Mouse (Mus musculus): ENCODE data around the gene Lrrfip1. TPM values are rescaled to one million over a fixed set of nuclear protein-coding genes. Genes with fewer than 3 reads are reported as not detected.

Lrrfip1 gene
- polyA plus RNA-seq, 1 experiment from 2014 or later, result 16.7 TPM

- Histone ChIP-seq H3K9ac (peak overlapping the region; percentile 21; the same call in 1 of the 2 replicates), H3K4me1 (replicated peaks) (peaks cover 13% of the 10 kb centered on the region), H3K27me3 (peaks cover 37% of the 10 kb centered on the region), H3K4me3 (replicated peaks) (peak overlapping the region; percentile 60), H3K36me3 (replicated peaks) (no peaks in the 10 kb centered on the region), H3K4me2 (peak overlapping the region; percentile 74), H3K27ac (replicated peaks) (no peak overlapping the region), H3K9me3 (replicated peaks) (no peaks in the 10 kb centered on the region)
- under 1% methylated on average over 37 of the region's 41 CpGs for WGBS (ENCODE audit: insufficient replicate concordance)
- ATAC-seq (ENCODE audit: insufficient read depth), result no peak
Measured at GRCm38 (mm10) chr1:90998891-90999611, 514 bp downstream of the Lrrfip1 start.

GRCm38 (mm10) chr1:90999911-91000601, 1.5 kb downstream of the Lrrfip1 start:
- H3K4me2 ChIP-seq, result no peak overlapping the region
- no peak for ATAC-seq (ENCODE audit: insufficient read depth)
- H3K9ac ChIP-seq, result no peak overlapping the region
- no peak overlapping the region for H3K4me3 ChIP-seq (replicated peaks)
- no peaks in the 10 kb centered on the region for H3K9me3 ChIP-seq (replicated peaks)
- no peaks in the 10 kb centered on the region for H3K36me3 ChIP-seq (replicated peaks)
- peaks cover 13% of the 10 kb centered on the region for H3K4me1 ChIP-seq (replicated peaks)
- H3K27me3 ChIP-seq, result peaks cover 37% of the 10 kb centered on the region
- 46% methylated on average over 10 of the region's 10 CpGs for WGBS (ENCODE audit: insufficient replicate concordance)
- H3K27ac ChIP-seq (replicated peaks), result no peak overlapping the region

- Histone ChIP-seq H3K27me3 (peaks cover 37% of the 10 kb centered on the region), H3K36me3 (replicated peaks) (no peaks in the 10 kb centered on the region), H3K4me3 (replicated peaks) (no peak overlapping the region), H3K4me2 (no peak overlapping the region), H3K27ac (replicated peaks) (no peak overlapping the region), H3K9ac (no peak overlapping the region), H3K9me3 (replicated peaks) (no peaks in the 10 kb centered on the region), H3K4me1 (replicated peaks) (peaks cover 13% of the 10 kb centered on the region)
- 47% methylated on average over 3 of the region's 3 CpGs for WGBS (ENCODE audit: insufficient replicate concordance)
- no peak for ATAC-seq (ENCODE audit: insufficient read depth)
Measured at GRCm38 (mm10) chr1:91001101-91001500, 2.6 kb downstream of the Lrrfip1 start.

GRCm38 (mm10) chr1:91001871-91002539, 3.5 kb downstream of the Lrrfip1 start:
- no peak for ATAC-seq (ENCODE audit: insufficient read depth)
- H3K27me3 ChIP-seq, result peaks cover 34% of the 10 kb centered on the region
- WGBS (ENCODE audit: insufficient replicate concordance), result 48% methylated on average over 3 of the region's 3 CpGs
- no peak overlapping the region for H3K4me2 ChIP-seq
- H3K36me3 ChIP-seq (replicated peaks), result no peaks in the 10 kb centered on the region
- H3K4me3 ChIP-seq (replicated peaks), result no peak overlapping the region
- no peaks in the 10 kb centered on the region for H3K9me3 ChIP-seq (replicated peaks)
- H3K27ac ChIP-seq (replicated peaks), result no peak overlapping the region
- peaks cover 13% of the 10 kb centered on the region for H3K4me1 ChIP-seq (replicated peaks)
- no peak overlapping the region for H3K9ac ChIP-seq

GRCm38 (mm10) chr1:91002641-91003040, 4.1 kb downstream of the Lrrfip1 start:
- WGBS (ENCODE audit: insufficient replicate concordance), result 45% methylated on average over 3 of the region's 3 CpGs

GRCm38 (mm10) chr1:91003522-91004253, 5.2 kb downstream of the Lrrfip1 start:
- peaks cover 18% of the 10 kb centered on the region for H3K27me3 ChIP-seq
- 50% methylated on average over 8 of the region's 8 CpGs for WGBS (ENCODE audit: insufficient replicate concordance)
- H3K9ac ChIP-seq, result no peak overlapping the region
- no peak overlapping the region for H3K27ac ChIP-seq (replicated peaks)
- no peak overlapping the region for H3K4me3 ChIP-seq (replicated peaks)
- no peak for ATAC-seq (ENCODE audit: insufficient read depth)
- H3K9me3 ChIP-seq (replicated peaks), result no peaks in the 10 kb centered on the region
- H3K4me1 ChIP-seq (replicated peaks), result peaks cover 13% of the 10 kb centered on the region
- no peaks in the 10 kb centered on the region for H3K36me3 ChIP-seq (replicated peaks)
- H3K4me2 ChIP-seq, result no peak overlapping the region

More at GRCm38 (mm10) chr1:91002641-91003040, 4.1 kb downstream of the Lrrfip1 start:
- Histone ChIP-seq H3K36me3 (replicated peaks) (no peaks in the 10 kb centered on the region), H3K4me3 (replicated peaks) (no peak overlapping the region), H3K9me3 (replicated peaks) (no peaks in the 10 kb centered on the region), H3K27ac (replicated peaks) (no peak overlapping the region), H3K4me2 (no peak overlapping the region), H3K27me3 (peaks cover 28% of the 10 kb centered on the region), H3K4me1 (replicated peaks) (peaks cover 13% of the 10 kb centered on the region), H3K9ac (no peak overlapping the region)
- ATAC-seq (ENCODE audit: insufficient read depth), result no peak

- ATAC-seq (ENCODE audit: insufficient read depth), result 0 out of 2 replicates have a peak, but pooled peaks have one; percentile 44
- H3K9ac ChIP-seq, result no peak overlapping the region
- H3K27me3 ChIP-seq, result no peaks in the 10 kb centered on the region
- H3K4me2 ChIP-seq, result no peak overlapping the region
- no peak overlapping the region for H3K4me3 ChIP-seq (replicated peaks)
- H3K27ac ChIP-seq (replicated peaks), result no peak overlapping the region
- H3K4me1 ChIP-seq (replicated peaks), result no peaks in the 10 kb centered on the region
- WGBS (ENCODE audit: insufficient replicate concordance), result 55% methylated on average over 5 of the region's 5 CpGs
- no peaks in the 10 kb centered on the region for H3K9me3 ChIP-seq (replicated peaks)
- H3K36me3 ChIP-seq (replicated peaks), result no peaks in the 10 kb centered on the region
Measured at GRCm38 (mm10) chr1:91006037-91006436, 7.5 kb downstream of the Lrrfip1 start.

- no peak for ATAC-seq (ENCODE audit: insufficient read depth)
- Histone ChIP-seq H3K27ac (replicated peaks) (no peak overlapping the region), H3K4me2 (0 out of 2 replicates have a peak overlapping the region, but pooled peaks have one; percentile 3), H3K4me1 (replicated peaks) (no peaks in the 10 kb centered on the region), H3K36me3 (replicated peaks) (no peaks in the 10 kb centered on the region), H3K9me3 (replicated peaks) (no peaks in the 10 kb centered on the region), H3K4me3 (replicated peaks) (no peak overlapping the region), H3K27me3 (no peaks in the 10 kb centered on the region), H3K9ac (no peak overlapping the region)
- WGBS (ENCODE audit: insufficient replicate concordance), result 74% methylated on average over 9 of the region's 9 CpGs
Measured at GRCm38 (mm10) chr1:91006708-91007107, 8.2 kb downstream of the Lrrfip1 start.

GRCm38 (mm10) chr1:91008147-91008682, 9.7 kb downstream of the Lrrfip1 start:
- H3K27me3 ChIP-seq, result no peaks in the 10 kb centered on the region
- no peak overlapping the region for H3K4me3 ChIP-seq (replicated peaks)
- no peaks in the 10 kb centered on the region for H3K4me1 ChIP-seq (replicated peaks)
- no peak overlapping the region for H3K27ac ChIP-seq (replicated peaks)
- no peak overlapping the region for H3K4me2 ChIP-seq
- no peak overlapping the region for H3K9ac ChIP-seq
- no peaks in the 10 kb centered on the region for H3K9me3 ChIP-seq (replicated peaks)
- WGBS (ENCODE audit: insufficient replicate concordance), result 81% methylated on average over 14 of the region's 14 CpGs
- no peaks in the 10 kb centered on the region for H3K36me3 ChIP-seq (replicated peaks)
- ATAC-seq (ENCODE audit: insufficient read depth), result no peak

- Histone ChIP-seq H3K4me3 (replicated peaks) (no peak overlapping the region), H3K4me1 (replicated peaks) (0 out of 2 replicates have a peak, but pooled peaks cover 4% of the 10 kb centered on the region), H3K9me3 (replicated peaks) (no peaks in the 10 kb centered on the region), H3K4me2 (no peak overlapping the region), H3K36me3 (replicated peaks) (no peaks in the 10 kb centered on the region), H3K27me3 (no peaks in the 10 kb centered on the region), H3K27ac (replicated peaks) (no peak overlapping the region), H3K9ac (no peak overlapping the region)
- 76% methylated on average over 9 of the region's 9 CpGs for WGBS (ENCODE audit: insufficient replicate concordance)
- ATAC-seq (ENCODE audit: insufficient read depth), result no peak
Measured at GRCm38 (mm10) chr1:91008746-91009145, 10.2 kb downstream of the Lrrfip1 start.
